7 mouse cellular contexts compared by ENCODE assay signal in genomic region chr10:94905689-94906473, GRCm38 (mm10). TPM values are rescaled to one million over a fixed set of nuclear protein-coding genes. Genes with fewer than 3 reads are reported as not detected.
DNase-seq lines count a peak whose midpoint lies in the region; ATAC-seq and TF ChIP-seq lines count a peak whose summit lies in the region.

No protein-coding gene starts in this region.

- ATAC-seq in embryonic facial prominence, embryonic 14.5 days (ENCODE audit: low read depth), result peak; percentile 72; the same call in 1 of the 2 replicates
- peak; percentile 95 for ATAC-seq in midbrain, embryonic 11.5 days (ENCODE audit: low FRiP score)

- H3K27ac ChIP-seq in embryonic facial prominence, embryonic 14.5 days (replicated peaks; ENCODE audit: low read depth, low read length), result no peak overlapping the region
- H3K27ac ChIP-seq in midbrain, embryonic 11.5 days (ENCODE audit: low read depth, low read length), result no peak overlapping the region
- no peak overlapping the region for H3K27ac ChIP-seq in thymus, adult 2 months (ENCODE audit: control insufficient read depth, insufficient read depth, low read length)

- H3K9ac ChIP-seq in embryonic facial prominence, embryonic 14.5 days (ENCODE audit: low read depth, low read length), result no peak overlapping the region
- H3K9ac ChIP-seq in midbrain, embryonic 11.5 days (ENCODE audit: low read length), result no peak overlapping the region; the same call in 1 of the 2 replicates

- DNase-seq in ES-CJ7 (ENCODE audit: low read depth, low spot score), result peak; percentile 82
- DNase-seq in adrenal gland, postnatal 25 days, result peak; percentile 15
- peak; percentile 81 for DNase-seq in embryonic facial prominence, embryonic 14.5 days (ENCODE audit: low spot score)
- peak; percentile 44 to 57 for DNase-seq in kidney, postnatal 4 days
- DNase-seq in midbrain, embryonic 11.5 days (ENCODE audit: low spot score, missing footprints), result peak; percentile 95
- DNase-seq in thymus, adult 2 months, result no peak
- DNase-seq in urinary bladder, adult 2 months (ENCODE audit: low spot score), result no peak

- no peak for TF ChIP-seq CTCF in thymus, adult 2 months (IDR thresholded peaks at IDR 0.05; ENCODE audit: borderline replicate concordance, control insufficient read depth, extremely low read depth, insufficient read depth, low read length, poor library complexity)

- no peaks in the 10 kb centered on the region for H3K9me3 ChIP-seq in embryonic facial prominence, embryonic 14.5 days (ENCODE audit: control insufficient read depth, low read length)
- no peaks in the 10 kb centered on the region for H3K9me3 ChIP-seq in midbrain, embryonic 11.5 days (ENCODE audit: control insufficient read depth, low read length)

- TF ChIP-seq POLR2A in thymus, adult 2 months (IDR thresholded peaks at IDR 0.05; ENCODE audit: control insufficient read depth, extremely low read depth, insufficient read depth, low read length, poor library complexity), result no peak

- 33% methylated on average over 21 of the region's 21 CpGs for WGBS in embryonic facial prominence, embryonic 14.5 days
- WGBS in midbrain, embryonic 11.5 days, result 38% methylated on average over 21 of the region's 21 CpGs
- 91% methylated on average over 21 of the region's 21 CpGs for WGBS in thymus, adult 2 months

- no peak overlapping the region for H3K4me2 ChIP-seq in embryonic facial prominence, embryonic 14.5 days (ENCODE audit: low read depth, low read length)
- peak overlapping the region; percentile 12; the same call in 1 of the 2 replicates for H3K4me2 ChIP-seq in midbrain, embryonic 11.5 days

- no peaks in the 10 kb centered on the region for H3K27me3 ChIP-seq in embryonic facial prominence, embryonic 14.5 days (replicated peaks; ENCODE audit: control insufficient read depth, insufficient read depth, low read length)
- H3K27me3 ChIP-seq in midbrain, embryonic 11.5 days (ENCODE audit: control insufficient read depth, insufficient read depth, low read length), result no peaks in the 10 kb centered on the region
- H3K27me3 ChIP-seq in thymus, adult 2 months (ENCODE audit: control insufficient read depth, insufficient read depth, low read length), result no peaks in the 10 kb centered on the region

- H3K4me1 ChIP-seq in embryonic facial prominence, embryonic 14.5 days (ENCODE audit: control insufficient read depth, insufficient read depth, low read length), result no peaks in the 10 kb centered on the region
- H3K4me1 ChIP-seq in midbrain, embryonic 11.5 days (ENCODE audit: control insufficient read depth, insufficient read depth, low read length), result peaks cover 13% of the 10 kb centered on the region
- no peaks in the 10 kb centered on the region for H3K4me1 ChIP-seq in thymus, adult 2 months (replicated peaks; ENCODE audit: control insufficient read depth, insufficient read depth, low read length)

- H3K4me3 ChIP-seq in embryonic facial prominence, embryonic 14.5 days (ENCODE audit: low read depth, low read length), result no peak overlapping the region
- no peak overlapping the region for H3K4me3 ChIP-seq in midbrain, embryonic 11.5 days (ENCODE audit: low read depth, low read length)
- H3K4me3 ChIP-seq in thymus, adult 2 months (ENCODE audit: control insufficient read depth, insufficient read depth, low read length), result no peak overlapping the region

- no peaks in the 10 kb centered on the region for H3K36me3 ChIP-seq in embryonic facial prominence, embryonic 14.5 days (ENCODE audit: control insufficient read depth, insufficient read depth, low read length)
- H3K36me3 ChIP-seq in midbrain, embryonic 11.5 days (ENCODE audit: control insufficient read depth, insufficient read depth, low read length), result 0 out of 2 replicates have a peak, but pooled peaks cover 2% of the 10 kb centered on the region
- H3K36me3 ChIP-seq in thymus, adult 2 months (ENCODE audit: control insufficient read depth, insufficient read depth, low read length), result no peaks in the 10 kb centered on the region

RNA-seq across cellular contexts. Expression of gene Plxnc1, which starts 38.8 kb away (rescaled TPM):
- total RNA-seq in adrenal gland, postnatal 25 days (2021), result 1.4 and 1.5 TPM in 2 replicates
- polyA plus RNA-seq in embryonic facial prominence, embryonic 14.5 days (2014; fragmentation: Nextera tagmentation; extraction: Ambion mirVana), result 3.7 and 4.3 TPM in 2 replicates
- 5.3 and 6.3 TPM in 2 replicates for polyA plus RNA-seq in midbrain, embryonic 11.5 days (2014; fragmentation: Nextera tagmentation; extraction: Ambion mirVana)
- 8.7 and 9.2 TPM in 2 replicates for polyA plus RNA-seq in thymus, adult 2 months (2012; rRNA removed)
- 1.0 and 1.6 TPM in 2 replicates for polyA plus RNA-seq in urinary bladder, adult 2 months (2012; rRNA removed)

Comparison
In these comparisons a context has a peak if more than half of its experiments do, and no peak if none do; other contexts are left out.
1. DNase-seq: peak in ES-CJ7 (single experiment), adrenal gland, postnatal 25 days (single experiment), embryonic facial prominence, embryonic 14.5 days (single experiment), kidney, postnatal 4 days (2 of 2) and midbrain, embryonic 11.5 days (single experiment); none in thymus, adult 2 months (single experiment) and urinary bladder, adult 2 months (single experiment).